In genomic region chr7:144762496-144763235, GRCm38 (mm10) we compare ENCODE assay signal across 14 mouse cellular contexts. TPM values are rescaled to one million over a fixed set of nuclear protein-coding genes. Genes with fewer than 3 reads are reported as not detected.
DNase-seq lines count a peak whose midpoint lies in the region; ATAC-seq and TF ChIP-seq lines count a peak whose summit lies in the region.
"Had no signal": no experiment of that assay in that cellular context is flagged by ENCODE, and none has a peak within 500 bp of the region (broad histone marks: within the 10 kb centered on the region; RNA-seq: fewer than 3 reads in every experiment).

No protein-coding gene starts in this region.

- intact Hi-C loops in heart, adult 2 months (cut with DNase I): no loop called here
- intact Hi-C loops in heart, postnatal 36 days (cut with DNase I): loop anchor here (5.0 kb wide), 1 partner anchor 80 kb away; no protein-coding TSS in a partner anchor

- TF ChIP-seq CTCF in heart, adult 2 months (IDR thresholded peaks at IDR 0.05): 0 out of 2 replicates have a peak, but pooled peaks have one; percentile 17
- TF ChIP-seq CTCF in lung, postnatal 0 days (IDR thresholded peaks at IDR 0.05): no peak

- no peaks in the 10 kb centered on the region for H3K79me2 ChIP-seq in heart, adult 2 months (replicated peaks; ENCODE audit: control insufficient read depth, insufficient read depth, low read length)

- H3K4me2 ChIP-seq in lung, postnatal 0 days (replicated peaks; ENCODE audit: low read depth, low read length): no peak overlapping the region
- H3K4me2 ChIP-seq: hindbrain, embryonic 13.5 days; limb, embryonic 13.5 days had no signal

- no peak overlapping the region for H3K9ac ChIP-seq in heart, adult 2 months (ENCODE audit: low read depth, low read length)
- no peak overlapping the region for H3K9ac ChIP-seq in lung, postnatal 0 days (replicated peaks; ENCODE audit: low read depth)
- H3K9ac ChIP-seq: hindbrain, embryonic 13.5 days; limb, embryonic 13.5 days; liver, postnatal 0 days had no signal

- ATAC-seq in lung, postnatal 0 days: peak; percentile 39; the same call in 1 of the 2 replicates
- ATAC-seq: liver, postnatal 0 days had no signal

- no peaks in the 10 kb centered on the region for H3K9me3 ChIP-seq in lung, postnatal 0 days (ENCODE audit: low read length)
- no peaks in the 10 kb centered on the region for H3K9me3 ChIP-seq in limb, embryonic 10.5 days (replicated peaks)
- H3K9me3 ChIP-seq: hindbrain, embryonic 13.5 days had no signal

- no peaks in the 10 kb centered on the region; the same call in 1 of the 2 replicates for H3K27me3 ChIP-seq in heart, adult 2 months (ENCODE audit: control insufficient read depth, insufficient read depth, low read length)
- no peaks in the 10 kb centered on the region for H3K27me3 ChIP-seq in lung, postnatal 0 days (replicated peaks; ENCODE audit: insufficient read depth, low read length)
- no peaks in the 10 kb centered on the region for H3K27me3 ChIP-seq in limb, embryonic 10.5 days (ENCODE audit: low read depth, poor library complexity, severe bottlenecking)
- H3K27me3 ChIP-seq: limb, embryonic 13.5 days had no signal

- 61% methylated on average over 16 of the region's 16 CpGs for WGBS in heart, adult 2 months
- WGBS in lung, postnatal 0 days: 60% methylated on average over 15 of the region's 16 CpGs
- 74% methylated on average over 16 of the region's 16 CpGs for WGBS in limb, embryonic 10.5 days

- no peaks in the 10 kb centered on the region for H3K4me1 ChIP-seq in heart, adult 2 months (ENCODE audit: control insufficient read depth, insufficient read depth, low read length)
- no peaks in the 10 kb centered on the region for H3K4me1 ChIP-seq in lung, postnatal 0 days (ENCODE audit: insufficient read depth, low read depth, low read length)
- peaks cover 25% of the 10 kb centered on the region for H3K4me1 ChIP-seq in limb, embryonic 10.5 days
- H3K4me1 ChIP-seq: megakaryocyte, embryonic 14.5 days had no signal

- DNase-seq in heart, adult 2 months: peak in 1 of 2 experiments; percentile 53
- no peak for DNase-seq in heart, postnatal 36 days
- DNase-seq in lung, postnatal 0 days (ENCODE audit: low spot score): no peak
- no peak for DNase-seq in lung, adult 18-20 months
- peak; percentile 34 to 68 for DNase-seq in heart, adult 9 months (ENCODE audit: low spot score in 2 of 2)
- peak; percentile 80 for DNase-seq in retina, embryonic 14.5 days (ENCODE audit: low spot score)
- DNase-seq in limb, embryonic 10.5 days (ENCODE audit: low spot score): no peak
- DNase-seq: cerebellum, adult 2 months; embryo, embryonic 11 days; liver, postnatal 0 days; right cerebral cortex, postnatal 4 days had no signal

- H3K27ac ChIP-seq in heart, adult 2 months: peak overlapping the region; percentile 58
- H3K27ac ChIP-seq in lung, postnatal 0 days (ENCODE audit: low read length): no peak overlapping the region
- H3K27ac ChIP-seq in limb, embryonic 10.5 days: no peak overlapping the region
- H3K27ac ChIP-seq: hindbrain, embryonic 13.5 days; limb, embryonic 13.5 days had no signal

- no peaks in the 10 kb centered on the region for H3K36me3 ChIP-seq in heart, adult 2 months (ENCODE audit: control insufficient read depth, insufficient read depth, low read length)
- no peaks in the 10 kb centered on the region for H3K36me3 ChIP-seq in lung, postnatal 0 days (ENCODE audit: insufficient read depth, low read length)
- no peaks in the 10 kb centered on the region for H3K36me3 ChIP-seq in limb, embryonic 10.5 days
- H3K36me3 ChIP-seq: hindbrain, embryonic 13.5 days; limb, embryonic 13.5 days had no signal

- TF ChIP-seq POLR2A in heart, adult 2 months (IDR thresholded peaks at IDR 0.05; ENCODE audit: insufficient read depth, low read depth, low read length): no peak

- TF ChIP-seq EP300 in heart, adult 2 months (IDR thresholded peaks at IDR 0.05; ENCODE audit: insufficient read depth, low read depth, low read length): 0 out of 2 replicates have a peak, but pooled peaks have one; percentile 29
- TF ChIP-seq EP300 in lung, postnatal 0 days (IDR thresholded peaks at IDR 0.05): no peak

- no peak overlapping the region for H3K4me3 ChIP-seq in heart, adult 2 months
- H3K4me3 ChIP-seq in lung, postnatal 0 days (ENCODE audit: low read depth, low read length): no peak overlapping the region
- no peak overlapping the region for H3K4me3 ChIP-seq in limb, embryonic 10.5 days
- H3K4me3 ChIP-seq: hindbrain, embryonic 13.5 days; limb, embryonic 13.5 days; megakaryocyte, embryonic 14.5 days had no signal

RNA-seq across cellular contexts. Expression of gene Ano1, which starts 10.9 kb away (rescaled TPM):
- total RNA-seq in heart, adult 2 months (2021): 10 to 100 TPM; 11.1 to 11.7 TPM
- polyA plus RNA-seq in heart, adult 2 months (2012; rRNA removed): 11.7 and 12.5 TPM in 2 replicates
- 10 to 100 TPM; 10.5 to 11.3 TPM for total RNA-seq in heart, postnatal 36 days (2021)
- 69.0 and 77.2 TPM in 2 replicates for polyA plus RNA-seq in lung, postnatal 0 days (2015; fragmentation: Nextera tagmentation; extraction: Ambion mirVana)
- polyA plus RNA-seq in limb, embryonic 10.5 days (2016; fragmentation: Nextera tagmentation; extraction: Ambion mirVana): 3.1 and 6.0 TPM in 2 replicates

Comparison
In these comparisons a context has a peak if more than half of its experiments do, and no peak if none do; other contexts are left out.
1. DNase-seq: peak in heart, adult 9 months (2 of 2) and retina, embryonic 14.5 days (single experiment); none in heart, postnatal 36 days (0 of 2), lung, postnatal 0 days (single experiment), lung, adult 18-20 months (0 of 2) and limb, embryonic 10.5 days (single experiment).